8 mouse cellular contexts compared by ENCODE assay signal in genomic region chr15:102150301-102151135, GRCm38 (mm10). TPM values are rescaled to one million over a fixed set of nuclear protein-coding genes. Genes with fewer than 3 reads are reported as not detected.
DNase-seq lines count a peak whose midpoint lies in the region.

TSS of gene Soat2 (plus strand) at chr15:102150526.

- H3K4me1 ChIP-seq in erythroblast, embryonic 14.5 days (ENCODE audit: control insufficient read depth) = peaks cover 47% of the 10 kb centered on the region

- DNase-seq in urinary bladder, postnatal 25 days (ENCODE audit: low spot score) = peak; percentile 35
- no peak for DNase-seq in urinary bladder, postnatal 4 days (ENCODE audit: low spot score in 2 of 2)
- peak; percentile 34 for DNase-seq in kidney, adult 9 months
- DNase-seq in lung, postnatal 14 days = peak; percentile 55
- no peak for DNase-seq in left cerebral cortex, postnatal 14 days (ENCODE audit: low spot score in 2 of 2)
- no peak for DNase-seq in ovary, postnatal 14 days (ENCODE audit: low spot score)
- no peak for DNase-seq in adipocyte (ENCODE audit: low spot score)

- no peaks in the 10 kb centered on the region; the same call in none of the 2 replicates for H3K9me3 ChIP-seq in erythroblast, embryonic 14.5 days (ENCODE audit: control insufficient read depth, low read length)

- intact Hi-C loops in left cerebral cortex, postnatal 14 days (cut with DNase I) = no loop called here

- peak within 1 kb of the TSS; percentile 66 for H3K4me3 ChIP-seq in erythroblast, embryonic 14.5 days (replicated peaks)

- peaks cover 22% of the 10 kb centered on the region for H3K36me3 ChIP-seq in erythroblast, embryonic 14.5 days (ENCODE audit: control insufficient read depth)

- peaks cover 7% of the 10 kb centered on the region for H3K27me3 ChIP-seq in erythroblast, embryonic 14.5 days (ENCODE audit: control insufficient read depth)

RNA-seq across cellular contexts. Expression of gene Soat2, which starts in this region (rescaled TPM):
- polyA plus RNA-seq in erythroblast, embryonic 14.5 days (2012) = 0.12 and 0.18 TPM in 2 replicates
- total RNA-seq in left cerebral cortex, postnatal 14 days (2021) = not detected

Comparison
In these comparisons a context has a peak if more than half of its experiments do, and no peak if none do; other contexts are left out.
1. DNase-seq: peak in urinary bladder, postnatal 25 days (single experiment), kidney, adult 9 months (single experiment) and lung, postnatal 14 days (single experiment); none in urinary bladder, postnatal 4 days (0 of 2), left cerebral cortex, postnatal 14 days (0 of 2), ovary, postnatal 14 days (single experiment) and adipocyte (single experiment).